Mouse (Mus musculus) kidney, adult 2 months (tissue): ENCODE data around the gene Abl2.

ENCODE experiments used
- CTCF ChIP-seq: fragments of 200-500 bp; conservative IDR thresholded peaks from 2 replicates; pipeline ENCODE4 v1.5.1; 2011; ENCODE audit warnings: low read depth, mild to moderate bottlenecking, control low read depth, low read length, moderate library complexity, mixed read lengths; ENCODE audit not compliant: insufficient read depth, insufficient read length
- POLR2A ChIP-seq: fragments of 200-500 bp; IDR thresholded peaks from one replicate; pipeline ENCODE4 v1.6.1; 2011; ENCODE audit warnings: low read depth, low read length, control low read depth

DNA sequence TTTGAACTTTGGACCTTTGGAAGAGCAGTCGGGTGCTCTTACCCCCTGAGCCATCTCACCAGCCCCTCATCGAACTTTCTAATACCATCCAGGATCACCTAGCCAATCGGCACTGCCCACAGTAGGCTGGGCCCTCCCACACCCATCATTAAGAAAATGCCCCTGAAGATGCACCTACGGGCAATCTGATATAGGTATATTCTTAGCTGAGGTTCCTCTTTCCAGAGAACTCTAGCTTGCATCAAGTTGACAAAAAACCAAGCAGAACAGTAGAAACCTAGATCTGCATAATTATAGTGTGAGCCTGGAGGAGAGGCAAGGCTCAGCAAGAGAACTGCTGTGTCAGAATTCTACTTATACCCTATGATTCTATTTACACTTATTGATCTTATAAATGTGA is 24.7 kb upstream of the Abl2 start:
- TF ChIP-seq CTCF (no peak), POLR2A (no peak)
